Mouse (Mus musculus) lung, postnatal 0 days (tissue): Measurements from ENCODE around the gene Mob2. TPM values are rescaled to one million over a fixed set of nuclear protein-coding genes. Genes with fewer than 3 reads are reported as not detected.
A peak's percentile ranks its signal among the peaks of the same experiment; 100 is the strongest.

Experiments
- ATAC-seq: fragments of 200-750 bp; cut with Nextera tagmentation; 2 replicates; pipeline ENCODE4 v1.8.0; 2017; ENCODE audit warnings: moderate library complexity
- DNase-seq: peaks from one replicate; pipeline ENCODE4 v3.0.0-alpha.2; 2016; ENCODE audit warnings: low spot score
- H3K27ac ChIP-seq: fragments of 300-500 bp; sonication (generic); 2 replicates; pipeline ENCODE4 v1.5.1; 2014; ENCODE audit warnings: antibody characterized with exemption, mild to moderate bottlenecking, low read length, mixed read lengths
- H3K27me3 ChIP-seq: fragments of 300-500 bp; sonication (generic); replicated peaks from 2 replicates; pipeline ENCODE4 v1.6.1; 2014; ENCODE audit warnings: low read length, mixed read lengths; ENCODE audit not compliant: insufficient read depth
- H3K36me3 ChIP-seq: fragments of 300-500 bp; sonication (generic); 2 replicates; pipeline ENCODE4 v1.6.1; 2014; ENCODE audit warnings: low read length, mixed read lengths; ENCODE audit not compliant: insufficient read depth
- H3K4me1 ChIP-seq: fragments of 300-500 bp; sonication (generic); 2 replicates; pipeline ENCODE4 v1.6.1; 2014; ENCODE audit warnings: antibody characterized with exemption, low read depth, low read length, mixed read lengths; ENCODE audit not compliant: insufficient read depth
- H3K4me2 ChIP-seq: fragments of 300-500 bp; sonication (generic); replicated peaks from 2 replicates; pipeline ENCODE4 v1.6.1; 2014; ENCODE audit warnings: low read depth, mild to moderate bottlenecking, low read length, moderate library complexity, mixed read lengths
- H3K4me3 ChIP-seq: fragments of 300-500 bp; sonication (generic); 2 replicates; pipeline ENCODE4 v1.5.1; 2014; ENCODE audit warnings: low read depth, low read length
- H3K9ac ChIP-seq: fragments of 300-500 bp; sonication (generic); replicated peaks from 2 replicates; pipeline ENCODE4 v1.6.1; 2014; ENCODE audit warnings: low read depth, mild to moderate bottlenecking
- H3K9me3 ChIP-seq: fragments of 300-500 bp; sonication (generic); 2 replicates; pipeline ENCODE4 v1.6.1; 2016; ENCODE audit warnings: low read length, mixed read lengths
- CTCF ChIP-seq: IDR thresholded peaks from 2 replicates; pipeline ENCODE4 v1.5.1; 2016; ENCODE audit warnings: antibody characterized with exemption, mild to moderate bottlenecking
- EP300 ChIP-seq: IDR thresholded peaks from 2 replicates; pipeline ENCODE4 v1.6.1; 2016; ENCODE audit warnings: antibody characterized with exemption, mild to moderate bottlenecking, control low read depth
- WGBS: fragments of 180-500 bp; shearing (Covaris S2); extraction: QIAGEN DNeasy Blood & Tissue Kit; methylation state at CpG from one replicate; pipeline ENCODE4 v1.1.7; 2014; 5-methylcytosine and 5-hydroxymethylcytosine counted together
- polyA plus RNA-seq: library from polyadenylated mRNA; unstranded; fragments of >200 nt; fragmentation: Nextera tagmentation; extraction: Ambion mirVana; gene quantifications from 2 replicates; pipeline ENCODE4 v1.2.1, GENCODE M21; 2015

The Mob2 gene
- polyA plus RNA-seq, 1 experiment from 2014 or later, result 104 TPM

DNA sequence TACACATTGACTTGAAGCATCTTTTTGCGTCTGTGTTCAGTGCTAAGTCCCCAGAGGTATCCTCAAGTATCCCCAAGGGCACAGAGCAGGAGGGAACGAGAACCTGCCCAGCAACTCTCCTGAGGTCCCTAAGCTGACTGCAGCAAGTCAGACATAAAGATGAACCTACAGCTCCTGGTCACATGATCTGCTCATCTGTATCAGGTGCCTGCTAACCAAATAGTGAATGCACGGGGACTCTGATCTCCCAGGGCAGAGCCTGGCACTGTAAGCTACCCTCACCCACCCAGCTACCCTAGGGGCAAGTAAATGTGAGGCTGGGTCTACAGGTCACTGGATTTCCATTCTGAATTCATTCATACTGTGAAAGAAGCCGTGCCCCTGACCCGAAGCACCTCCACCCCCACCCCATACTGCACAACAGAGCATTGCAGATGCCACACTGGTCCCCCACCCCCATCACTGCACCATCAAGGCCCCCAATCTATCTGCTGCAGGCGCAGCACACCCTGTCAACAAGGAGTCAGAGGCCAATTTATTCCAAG, 32.9 kb upstream of the Mob2 start:
- Histone ChIP-seq H3K4me1 (no peaks in the 10 kb centered on the region), H3K9me3 (no peaks in the 10 kb centered on the region), H3K9ac (peak overlapping the region; percentile 91), H3K27ac (no peak overlapping the region), H3K4me2 (peak overlapping the region; percentile 93), H3K27me3 (peaks cover 36% of the 10 kb centered on the region), H3K36me3 (no peaks in the 10 kb centered on the region), H3K4me3 (peak overlapping the region; percentile 74)
- DNase-seq (no peak), ATAC-seq (no peak)
- WGBS, result 28% methylated on average over 6 of the region's 6 CpGs
- TF ChIP-seq EP300 (no peak), CTCF (no peak)

DNA sequence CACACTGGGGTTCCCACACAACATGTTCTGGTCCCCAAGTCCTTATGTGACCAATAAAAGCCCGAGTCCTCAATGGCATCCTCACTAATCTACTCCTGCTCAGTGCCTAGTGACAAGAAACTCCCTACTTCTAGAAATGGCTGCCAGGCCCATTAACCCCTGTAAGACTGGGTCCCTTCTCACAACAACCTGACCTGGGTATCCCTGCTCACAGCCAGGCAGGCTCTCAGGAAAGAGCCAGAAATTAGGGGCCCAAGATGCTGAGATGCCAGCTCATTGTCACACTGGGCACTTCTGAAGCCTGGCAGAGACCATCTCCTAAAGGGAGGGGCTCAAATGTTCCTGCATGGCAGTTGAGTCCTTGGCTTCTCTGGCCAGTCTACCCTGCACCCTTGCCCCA, 32.1 kb upstream of the Mob2 start:
- no peak overlapping the region for H3K4me3 ChIP-seq
- no peaks in the 10 kb centered on the region for H3K9me3 ChIP-seq
- H3K27me3 ChIP-seq, result peaks cover 36% of the 10 kb centered on the region
- 75% methylated on average over 1 of the region's 1 CpGs for WGBS
- DNase-seq (no peak), ATAC-seq (no peak)
- no peaks in the 10 kb centered on the region for H3K4me1 ChIP-seq
- H3K27ac ChIP-seq, result no peak overlapping the region
- no peaks in the 10 kb centered on the region for H3K36me3 ChIP-seq
- TF ChIP-seq CTCF (no peak), EP300 (no peak)
- H3K4me2 ChIP-seq, result 0 out of 2 replicates have a peak overlapping the region, but pooled peaks have one; percentile 93
- no peak overlapping the region for H3K9ac ChIP-seq

DNA sequence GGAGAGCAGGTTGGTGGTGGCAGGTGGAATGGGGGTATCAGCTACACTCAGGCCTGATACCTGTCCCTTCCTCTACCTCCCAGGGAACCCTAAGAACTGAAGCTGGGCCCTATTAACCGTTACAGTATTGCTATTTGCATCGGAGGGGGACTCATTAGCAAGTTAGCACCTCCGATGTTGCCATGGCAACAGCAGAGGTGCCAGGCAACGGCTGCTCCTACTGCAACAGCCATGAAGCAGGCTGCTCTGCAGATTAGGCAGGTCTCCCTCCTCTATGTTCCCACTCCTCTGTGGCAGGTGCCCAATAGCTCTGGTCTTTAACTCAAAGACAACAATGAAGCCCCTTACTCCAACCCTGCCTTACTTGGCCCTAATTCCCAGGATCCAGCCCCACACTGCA, 31.0 kb upstream of the Mob2 start:
- TF ChIP-seq CTCF, result no peak
- no peak for TF ChIP-seq EP300
- Histone ChIP-seq H3K27ac (no peak overlapping the region), H3K4me2 (no peak overlapping the region), H3K27me3 (peaks cover 30% of the 10 kb centered on the region), H3K36me3 (no peaks in the 10 kb centered on the region), H3K4me1 (no peaks in the 10 kb centered on the region), H3K9me3 (no peaks in the 10 kb centered on the region), H3K9ac (no peak overlapping the region), H3K4me3 (no peak overlapping the region)
- ATAC-seq (no peak), DNase-seq (no peak)
- WGBS, result 5% methylated on average over 4 of the region's 4 CpGs

DNA sequence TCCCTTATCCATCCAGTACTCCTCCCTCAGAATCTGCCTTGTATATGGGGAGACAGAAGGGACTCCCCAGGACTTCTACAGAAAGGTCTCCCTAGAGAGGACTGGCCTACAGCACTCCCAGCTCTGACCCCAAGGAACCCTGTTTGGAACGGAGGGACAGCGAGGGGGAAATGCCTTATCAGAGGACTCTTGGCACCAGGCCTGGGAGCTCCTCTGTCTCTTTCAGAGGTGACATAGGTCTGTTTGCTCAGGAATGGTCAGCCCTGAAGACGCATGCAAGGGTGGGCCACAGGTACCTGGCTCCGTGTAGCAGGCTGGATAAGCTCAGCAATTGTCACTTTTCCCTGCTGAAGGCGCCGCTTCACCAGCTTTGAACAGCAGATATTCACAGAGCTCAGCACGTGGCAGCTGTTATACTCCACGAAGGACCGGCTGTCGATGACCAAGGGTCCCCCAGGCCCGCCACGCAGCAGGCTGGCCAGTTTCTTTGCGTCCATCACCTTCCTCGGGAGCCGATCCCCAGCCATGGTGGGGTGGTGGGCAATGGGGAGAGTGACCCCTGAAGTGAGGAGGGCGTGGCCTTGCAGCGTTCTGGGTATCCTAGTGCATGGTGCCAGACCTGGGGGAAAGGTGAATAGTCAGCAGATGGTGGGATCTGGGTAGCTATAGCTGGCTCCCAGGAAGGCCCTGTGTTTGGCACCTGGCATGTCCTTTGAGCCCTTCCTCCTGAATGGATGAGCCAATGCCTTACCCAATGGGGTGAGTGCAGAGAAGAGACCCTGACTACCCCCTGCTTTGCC, 29.0 kb upstream of the Mob2 start:
- DNase-seq (no peak), ATAC-seq (no peak)
- Histone ChIP-seq H3K9ac (no peak overlapping the region), H3K4me2 (no peak overlapping the region), H3K4me1 (peaks cover 5% of the 10 kb centered on the region), H3K9me3 (no peaks in the 10 kb centered on the region), H3K27me3 (peaks cover 15% of the 10 kb centered on the region; the same call in 1 of the 2 replicates), H3K36me3 (no peaks in the 10 kb centered on the region), H3K27ac (no peak overlapping the region), H3K4me3 (no peak overlapping the region)
- no peak for TF ChIP-seq CTCF
- TF ChIP-seq EP300, result no peak
- whole genome bisulfite sequencing, result 54% methylated on average over 17 of the region's 17 CpGs

DNA sequence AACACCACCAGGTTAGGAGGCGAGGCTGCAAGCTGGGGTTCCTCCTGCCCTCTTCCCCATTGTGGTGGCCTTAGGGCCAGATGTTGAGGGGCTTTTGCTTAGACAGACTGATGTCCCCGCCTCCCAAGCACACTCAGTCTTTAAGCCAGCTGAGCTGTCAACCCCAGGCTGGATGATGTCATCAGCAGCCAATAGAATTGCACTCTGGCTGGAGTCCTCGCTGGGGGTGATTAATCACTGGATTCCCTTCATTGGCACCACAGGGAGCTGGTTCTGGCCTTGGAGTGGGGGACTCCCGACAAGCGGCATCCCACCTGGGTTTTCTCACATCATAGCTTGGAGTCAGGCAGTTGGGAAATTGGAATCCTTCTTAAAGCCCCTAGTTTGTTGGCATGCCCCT, 28.0 kb upstream of the Mob2 start:
- H3K4me2 ChIP-seq, result no peak overlapping the region
- TF ChIP-seq CTCF (no peak), EP300 (no peak)
- H3K27ac ChIP-seq, result no peak overlapping the region
- no peak overlapping the region for H3K4me3 ChIP-seq
- peaks cover 7% of the 10 kb centered on the region; the same call in 1 of the 2 replicates for H3K27me3 ChIP-seq
- 13% methylated on average over 5 of the region's 5 CpGs for WGBS
- no peaks in the 10 kb centered on the region for H3K36me3 ChIP-seq
- H3K9me3 ChIP-seq, result no peaks in the 10 kb centered on the region
- peaks cover 11% of the 10 kb centered on the region for H3K4me1 ChIP-seq
- DNase-seq (peak; percentile 56), ATAC-seq (peak; percentile 42; the same call in 1 of the 2 replicates)
- no peak overlapping the region for H3K9ac ChIP-seq

DNA sequence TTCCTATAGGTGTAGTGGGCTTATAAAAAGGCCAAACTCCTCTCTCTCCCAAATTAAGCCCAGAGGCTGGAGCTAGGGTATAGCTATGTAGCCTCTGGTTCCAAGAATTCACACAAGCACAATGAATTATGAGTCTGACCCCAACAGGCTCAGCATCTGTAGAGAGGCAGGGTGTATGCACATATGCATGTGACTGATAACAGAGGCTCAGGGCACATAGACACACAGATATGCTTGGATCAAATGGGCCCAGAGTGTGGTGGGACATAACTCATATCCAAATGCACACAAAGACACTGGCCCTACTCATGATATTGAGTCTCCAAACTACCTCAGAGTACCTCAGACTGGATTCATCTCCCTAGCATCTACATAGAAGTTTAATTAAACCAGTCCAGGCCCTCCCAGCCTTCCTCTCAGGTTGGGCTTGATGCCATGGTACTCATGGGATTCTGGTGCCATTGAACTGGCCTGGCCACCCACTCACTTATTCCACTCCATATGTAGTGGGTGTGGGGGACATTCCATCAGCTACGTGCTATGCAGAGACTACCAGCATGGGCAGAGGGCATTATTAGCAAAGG, 26.3 kb upstream of the Mob2 start:
- 70% methylated on average over 1 of the region's 1 CpGs for WGBS
- peaks cover 11% of the 10 kb centered on the region for H3K4me1 ChIP-seq
- no peak overlapping the region for H3K27ac ChIP-seq
- H3K36me3 ChIP-seq, result no peaks in the 10 kb centered on the region
- no peaks in the 10 kb centered on the region for H3K9me3 ChIP-seq
- H3K9ac ChIP-seq, result no peak overlapping the region
- DNase-seq (no peak), ATAC-seq (no peak)
- no peak overlapping the region for H3K4me3 ChIP-seq
- H3K4me2 ChIP-seq, result no peak overlapping the region
- TF ChIP-seq EP300 (no peak), CTCF (no peak)
- peaks cover 20% of the 10 kb centered on the region; the same call in 1 of the 2 replicates for H3K27me3 ChIP-seq
